Mouse (Mus musculus) ES-Bruce4 (cell line): Measurements from ENCODE around the gene Stk11ip.

Experiments used
- EP300 ChIP-seq: IDR thresholded peaks from 2 replicates; pipeline ENCODE4 v1.6.1; 2011; ENCODE audit warnings: low read depth, low read length; ENCODE audit not compliant: insufficient read depth
- POLR2A ChIP-seq: IDR thresholded peaks from one replicate; pipeline ENCODE4 v1.8.1; 2011; ENCODE audit warnings: low read length; ENCODE audit not compliant: insufficient read depth

GRCm38 (mm10) chr1:75560206-75560913 lies 39.0 kb downstream of the Stk11ip start:
- TF ChIP-seq POLR2A (no peak), EP300 (no peak)
